Mouse (Mus musculus): ENCODE measurements at regions not wholly inside any gene's neighbourhood (a gene's known extent, or its start where the extent isn't known, plus 50 kb on each side); places are given as distances from the start of the nearest gene placed in this dataset.

- H3K27me3 ChIP-seq (replicated peaks), result no peaks in the 10 kb centered on the region
- no peak overlapping the region for H3K4me3 ChIP-seq (replicated peaks in 1 of 3; ENCODE audit: low read depth in 2 of 3, low read length in 2 of 3, poor library complexity in 1 of 3)
- peaks cover 0 to 11% of the 10 kb centered on the region in 2 experiments; a peak in 2 of 4 replicates for H3K4me1 ChIP-seq (ENCODE audit: control insufficient read depth in 1 of 2, insufficient read depth in 2 of 2)
- H3K4me2 ChIP-seq (ENCODE audit: insufficient read depth, low read depth, poor library complexity, severe bottlenecking), result no peak overlapping the region
- no peak for DNase-seq (ENCODE audit: extremely low read depth)
- in situ Hi-C loops (cut with MboI; ENCODE audit: low pct_ligation_motif_present, low pct_unique_long_range_greater_than_20kb, low sequenced_read_pairs), result no loop called here
- no peaks in the 10 kb centered on the region for H3K9me3 ChIP-seq (replicated peaks; ENCODE audit: low read length)
- dilution Hi-C loops (cut with MboI; ENCODE audit: extremely low pct_ligation_motif_present, extremely low pct_unique_long_range_greater_than_20kb, low sequenced_read_pairs), result no loop called here
- no peak overlapping the region for H3K27ac ChIP-seq (ENCODE audit: insufficient read depth, low read depth)
- TF ChIP-seq KAT2A (IDR thresholded peaks at IDR 0.05; ENCODE audit: insufficient replicate concordance, low read length), result no peak
- TF ChIP-seq USF1 (IDR thresholded peaks at IDR 0.05; ENCODE audit: low read depth, low read length), result no peak
- TF ChIP-seq CHD2 (IDR thresholded peaks at IDR 0.05; ENCODE audit: low read length), result no peak
- no peak for TF ChIP-seq MAFK (IDR thresholded peaks at IDR 0.05; ENCODE audit: insufficient replicate concordance, low read length)
- no peak for TF ChIP-seq SMC3 (IDR thresholded peaks at IDR 0.05; ENCODE audit: low read depth, low read length)
- no peak for TF ChIP-seq USF2 (conservative IDR thresholded peaks at IDR 0.05; ENCODE audit: low read depth, low read length)
- TF ChIP-seq NRF1 (IDR thresholded peaks at IDR 0.05; ENCODE audit: low read depth, low read length), result no peak
- TF ChIP-seq ZKSCAN1 (IDR thresholded peaks at IDR 0.05; ENCODE audit: borderline replicate concordance, low read depth, low read length), result no peak
- TF ChIP-seq GABPA (IDR thresholded peaks at IDR 0.05; ENCODE audit: insufficient replicate concordance, low read depth, low read length), result no peak
- no peak for TF ChIP-seq ETS1 (conservative IDR thresholded peaks at IDR 0.05; ENCODE audit: low read depth, low read length)
- TF ChIP-seq ELF1 (IDR thresholded peaks at IDR 0.05; ENCODE audit: low read depth, low read length), result no peak
- TF ChIP-seq JUND (conservative IDR thresholded peaks at IDR 0.05; ENCODE audit: low read depth, low read length), result no peak
- H3K9ac ChIP-seq (ENCODE audit: insufficient read depth, low read depth), result no peak overlapping the region
- no peaks in the 10 kb centered on the region for H3K79me2 ChIP-seq (replicated peaks; ENCODE audit: control insufficient read depth, extremely low read depth, insufficient read depth, poor library complexity, severe bottlenecking)
- H3K36me3 ChIP-seq (replicated peaks in 1 of 2; ENCODE audit: control insufficient read depth in 1 of 2, insufficient read depth in 1 of 2, low read length in 1 of 2), result no peaks in the 10 kb centered on the region
These were observed 126.4 kb upstream of the Jun start for GRCm38 (mm10) chr4:95178467-95178866.

GRCm38 (mm10) chr4:95178900-95179299 is 126.9 kb upstream of the Jun start:
- dilution Hi-C loops (cut with MboI; ENCODE audit: extremely low pct_ligation_motif_present, extremely low pct_unique_long_range_greater_than_20kb, low sequenced_read_pairs), result no loop called here
- Histone ChIP-seq H3K9me3 (replicated peaks; ENCODE audit: low read length) (no peaks in the 10 kb centered on the region), H3K27me3 (replicated peaks) (no peaks in the 10 kb centered on the region), H3K4me1 (ENCODE audit: control insufficient read depth in 1 of 2, insufficient read depth in 2 of 2) (peaks cover 0 to 11% of the 10 kb centered on the region in 2 experiments; a peak in 2 of 4 replicates), H3K4me3 (replicated peaks in 1 of 3; ENCODE audit: low read depth in 2 of 3, low read length in 2 of 3, poor library complexity in 1 of 3) (no peak overlapping the region), H3K27ac (ENCODE audit: insufficient read depth, low read depth) (no peak overlapping the region), H3K4me2 (ENCODE audit: insufficient read depth, low read depth, poor library complexity, severe bottlenecking) (no peak overlapping the region), H3K79me2 (replicated peaks; ENCODE audit: control insufficient read depth, extremely low read depth, insufficient read depth, poor library complexity, severe bottlenecking) (no peaks in the 10 kb centered on the region), H3K9ac (ENCODE audit: insufficient read depth, low read depth) (no peak overlapping the region), H3K36me3 (replicated peaks in 1 of 2; ENCODE audit: control insufficient read depth in 1 of 2, insufficient read depth in 1 of 2, low read length in 1 of 2) (no peaks in the 10 kb centered on the region)
- DNase-seq (ENCODE audit: extremely low read depth), result no peak
- in situ Hi-C loops (cut with MboI; ENCODE audit: low pct_ligation_motif_present, low pct_unique_long_range_greater_than_20kb, low sequenced_read_pairs), result no loop called here
- no peak for TF ChIP-seq IRF4 (IDR thresholded peaks at IDR 0.05; ENCODE audit: low read depth, low read length)
- TF ChIP-seq CHD1 (IDR thresholded peaks at IDR 0.05; ENCODE audit: low read depth, low read length), result no peak
- TF ChIP-seq JUND (conservative IDR thresholded peaks at IDR 0.05; ENCODE audit: low read depth, low read length), result no peak
- no peak for TF ChIP-seq ETS1 (conservative IDR thresholded peaks at IDR 0.05; ENCODE audit: low read depth, low read length)
- TF ChIP-seq NELFE (IDR thresholded peaks at IDR 0.05; ENCODE audit: low read depth, low read length), result no peak
- TF ChIP-seq KAT2A (IDR thresholded peaks at IDR 0.05; ENCODE audit: insufficient replicate concordance, low read length), result no peak
- TF ChIP-seq ELF1 (IDR thresholded peaks at IDR 0.05; ENCODE audit: low read depth, low read length), result no peak
- TF ChIP-seq NRF1 (IDR thresholded peaks at IDR 0.05; ENCODE audit: low read depth, low read length), result no peak
- TF ChIP-seq GABPA (IDR thresholded peaks at IDR 0.05; ENCODE audit: insufficient replicate concordance, low read depth, low read length), result no peak
- no peak for TF ChIP-seq UBTF (IDR thresholded peaks at IDR 0.05; ENCODE audit: low read depth, low read length)
- TF ChIP-seq RAD21 (IDR thresholded peaks at IDR 0.05; ENCODE audit: low read depth, low read length), result no peak
- no peak for TF ChIP-seq MYC (IDR thresholded peaks at IDR 0.05; ENCODE audit: low read depth, low read length)
